Mouse (Mus musculus) mature B cell (primary cell): ENCODE results near the gene Sla2.
"Not testable (repeated sequence)": the region's sequence is repeated elsewhere in the genome, so short reads cannot be mapped to it uniquely, and the experiment has no call there.

Experiments used
- in situ Hi-C: fragments of 300-500 bp; cut with MboI; formaldehyde crosslinking; loops from 2 replicates; pipeline ENCODE4 v1.14.3; 2019

Sla2 gene

DNA sequence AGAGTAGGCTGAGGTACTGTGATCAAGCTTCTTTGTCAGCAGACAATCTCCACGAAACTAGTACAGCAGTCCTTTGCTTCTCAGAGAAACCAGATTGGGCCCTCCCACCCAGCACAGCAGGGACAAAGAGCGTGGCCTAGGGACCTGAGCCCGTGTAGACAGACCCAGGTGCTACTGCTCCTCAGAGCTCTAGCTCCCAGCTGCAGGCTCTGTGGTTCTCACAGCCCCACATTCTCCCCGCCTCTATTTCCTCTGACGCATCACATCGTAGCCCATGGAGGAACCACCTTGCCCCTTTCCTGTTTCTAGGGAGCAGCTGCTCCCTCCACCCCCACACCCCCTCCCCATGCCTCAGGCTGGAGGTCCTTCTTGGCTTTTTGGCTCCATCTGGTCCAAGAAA lies at the start of gene Sla2:
Sla2 (minus strand) TSS at position 176 of the 400 bp plus-strand sequence.
- in situ Hi-C loops: no loop called here

DNA sequence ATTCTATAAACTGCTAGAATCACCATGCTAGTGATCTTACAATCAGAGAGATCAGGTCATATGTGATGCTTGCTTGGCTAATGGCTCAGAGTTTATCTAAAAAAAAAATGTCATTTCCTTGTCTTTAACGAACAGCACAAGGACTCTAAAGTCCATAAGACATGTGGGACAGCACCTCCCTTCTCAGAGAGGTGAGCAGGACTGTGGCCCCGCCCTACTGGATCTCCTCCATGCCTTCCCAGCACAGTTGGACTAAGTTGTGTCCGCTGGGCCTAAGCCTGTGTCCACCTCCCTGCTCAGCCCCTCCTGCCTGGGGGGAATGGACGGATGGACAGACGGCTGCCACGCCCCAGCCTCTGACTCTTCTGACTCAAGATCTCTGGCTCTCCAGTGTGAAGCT lies 48.0 kb upstream of the Sla2 start:
- in situ Hi-C loops: no loop called here

DNA sequence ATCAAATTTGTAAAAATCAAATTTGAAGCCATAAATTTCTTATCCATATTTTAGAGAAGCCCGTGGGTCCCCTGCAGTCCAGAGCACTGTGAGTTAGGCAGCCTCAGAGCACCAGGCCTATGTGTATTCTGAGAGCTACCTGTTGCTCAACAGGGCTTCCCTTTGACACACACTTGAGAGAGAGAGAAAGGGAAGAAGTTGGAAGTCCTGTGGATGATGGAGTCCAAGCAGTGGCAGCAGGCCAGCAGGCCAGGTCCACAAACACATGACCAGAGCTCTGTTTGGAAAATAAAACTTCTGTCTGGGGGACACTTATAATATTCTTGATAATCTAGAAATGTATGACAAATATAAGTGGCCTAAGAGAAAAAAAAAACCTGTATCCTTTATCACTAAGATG lies 46.4 kb upstream of the Sla2 start:
- in situ Hi-C loops: no loop called here

DNA sequence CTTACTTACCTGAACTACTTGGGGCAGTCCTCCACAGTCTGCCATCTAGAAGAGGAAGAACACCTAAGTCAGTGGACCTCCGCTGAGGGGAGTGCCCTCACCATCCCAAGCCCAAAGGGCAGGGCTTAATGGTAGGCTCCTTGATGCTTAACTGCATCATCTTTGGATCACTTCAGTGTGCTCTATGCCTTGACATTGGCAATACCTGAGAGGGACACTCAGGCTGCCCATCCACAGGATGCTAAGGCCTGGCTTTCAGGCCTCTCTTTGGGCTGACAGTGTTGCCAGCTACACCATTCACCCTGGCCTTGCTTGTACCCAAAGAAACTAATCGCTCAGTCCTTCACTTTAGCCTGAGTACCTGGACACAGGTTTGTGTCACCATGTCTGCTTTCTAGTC lies 44.4 kb upstream of the Sla2 start:
- in situ Hi-C loops: no loop called here

DNA sequence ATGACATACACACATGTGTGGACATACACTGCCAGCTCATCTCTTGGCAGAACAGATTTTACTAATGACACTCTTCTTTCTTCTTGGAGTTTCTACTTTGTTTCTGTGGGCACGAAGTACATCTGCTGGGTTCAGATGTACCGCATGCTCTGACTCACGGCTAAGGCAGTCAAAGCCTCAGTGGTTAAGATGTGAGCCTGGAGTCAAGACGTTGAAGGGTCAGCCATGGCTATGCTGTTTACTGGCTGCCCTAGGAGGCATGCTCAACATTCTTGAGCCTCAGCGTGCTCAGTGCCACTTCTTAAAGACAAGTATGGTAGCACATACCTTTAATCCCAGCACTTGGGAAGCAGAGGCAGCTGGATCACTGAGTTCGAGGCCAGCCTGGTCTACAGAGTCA lies 43.6 kb upstream of the Sla2 start:
- in situ Hi-C loops: no loop called here

DNA sequence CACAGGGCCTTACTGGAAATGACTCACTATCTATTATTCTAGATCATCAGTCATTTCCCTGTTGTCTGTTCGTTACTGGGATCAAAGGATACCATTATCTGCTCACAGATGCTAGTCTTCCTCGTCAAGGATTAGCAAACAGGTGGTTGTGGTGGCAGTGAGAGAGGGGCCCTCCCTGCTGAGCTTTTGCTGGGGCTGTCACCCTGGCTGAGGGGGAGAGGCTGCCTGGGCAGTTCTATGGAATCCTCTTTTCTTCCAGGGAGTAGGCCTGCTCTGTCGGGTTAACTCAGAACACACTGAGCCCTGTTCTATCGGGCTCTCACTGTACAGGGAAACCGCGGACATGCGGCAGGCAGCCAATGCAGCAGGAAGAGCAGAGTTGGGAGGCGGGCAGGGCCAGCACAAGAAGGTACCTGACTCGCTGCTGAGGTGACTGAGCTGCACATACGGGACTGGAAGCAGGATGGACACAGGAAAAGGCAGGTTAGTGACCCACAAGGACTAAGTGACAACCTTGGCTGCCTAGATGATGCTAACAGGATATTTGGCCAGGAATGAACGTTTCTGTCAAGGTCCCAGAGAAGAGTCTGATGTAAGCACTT lies 42.6 kb upstream of the Sla2 start:
- in situ Hi-C loops: no loop called here

DNA sequence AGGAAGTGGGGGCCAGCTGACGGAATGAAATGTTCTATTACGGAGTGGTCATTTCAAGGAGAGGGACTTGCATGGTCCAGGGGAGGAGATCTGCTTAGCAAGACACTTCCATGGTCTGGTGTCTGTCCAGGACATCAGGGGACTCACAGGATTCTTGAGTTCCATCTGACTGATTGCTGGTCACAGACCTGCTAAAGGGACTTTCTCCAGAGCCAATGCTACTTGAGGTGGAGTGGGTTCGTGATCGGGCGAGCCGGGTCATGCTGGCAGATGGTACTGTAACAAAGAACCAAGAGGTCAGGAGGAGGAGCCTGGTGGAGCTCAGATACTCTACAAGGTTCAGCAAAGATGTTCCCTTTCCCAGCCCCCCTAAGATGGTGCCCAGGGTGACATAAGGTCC lies 41.6 kb upstream of the Sla2 start:
- in situ Hi-C loops: no loop called here

DNA sequence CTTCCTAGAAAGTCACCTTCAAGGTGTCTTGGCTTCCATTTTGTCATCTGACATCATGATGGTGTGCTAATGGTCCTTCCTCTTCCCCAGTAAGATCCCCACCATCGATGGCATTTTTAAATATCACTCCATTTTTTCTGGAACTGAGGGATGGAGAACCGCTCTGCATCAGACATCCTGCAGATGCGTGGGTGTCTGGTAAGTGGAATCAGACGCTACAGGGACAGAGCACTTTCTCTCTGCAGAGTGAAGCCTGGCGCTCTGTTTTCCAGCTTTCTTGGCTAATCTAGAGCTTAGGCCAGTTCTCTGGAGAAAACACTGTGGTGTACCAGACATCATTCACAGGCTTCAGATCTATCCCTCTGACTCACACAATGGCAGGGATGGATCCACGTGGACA lies 40.7 kb upstream of the Sla2 start:
- in situ Hi-C loops: no loop called here

DNA sequence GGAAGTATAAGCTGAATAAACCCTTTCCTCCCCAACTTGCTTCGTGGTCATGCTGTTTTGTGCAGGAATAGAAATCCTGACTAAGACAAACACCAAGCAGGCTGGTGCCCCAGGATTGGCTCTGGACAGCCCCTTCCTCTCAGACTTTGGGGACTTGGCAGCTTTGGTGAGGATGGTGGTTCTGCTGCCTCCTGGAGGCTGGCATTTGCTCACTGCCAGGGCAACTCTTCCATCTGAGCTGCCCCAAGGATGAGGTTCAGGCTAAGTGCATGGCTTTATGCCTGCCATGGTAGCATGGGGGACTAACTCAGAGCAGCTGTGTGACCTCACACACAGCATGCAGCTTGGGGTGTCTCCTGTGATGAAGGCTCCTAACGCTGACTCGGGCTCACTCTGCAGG lies 38.6 kb upstream of the Sla2 start:
- in situ Hi-C loops: not testable (repeated sequence)

DNA sequence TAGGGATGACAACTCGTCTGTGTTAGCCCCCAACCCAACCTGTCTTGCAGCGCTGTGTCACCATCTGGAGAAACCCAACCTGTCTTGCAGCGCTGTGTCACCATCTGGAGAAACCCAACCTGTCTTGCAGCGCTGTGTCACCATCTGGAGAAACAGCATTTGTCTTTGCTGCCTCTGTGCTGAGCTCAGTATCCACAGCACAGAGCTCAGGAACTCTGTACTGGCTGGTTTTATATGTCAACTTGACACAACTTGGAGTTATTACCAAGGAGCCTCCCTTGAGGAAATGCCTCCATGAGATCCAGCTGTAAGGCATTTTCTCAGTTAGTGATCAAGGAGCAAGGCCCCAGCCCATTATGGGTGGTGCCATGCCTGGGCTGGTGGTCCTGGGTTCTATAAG lies 38.1 kb upstream of the Sla2 start:
- in situ Hi-C loops: not testable (repeated sequence)

DNA sequence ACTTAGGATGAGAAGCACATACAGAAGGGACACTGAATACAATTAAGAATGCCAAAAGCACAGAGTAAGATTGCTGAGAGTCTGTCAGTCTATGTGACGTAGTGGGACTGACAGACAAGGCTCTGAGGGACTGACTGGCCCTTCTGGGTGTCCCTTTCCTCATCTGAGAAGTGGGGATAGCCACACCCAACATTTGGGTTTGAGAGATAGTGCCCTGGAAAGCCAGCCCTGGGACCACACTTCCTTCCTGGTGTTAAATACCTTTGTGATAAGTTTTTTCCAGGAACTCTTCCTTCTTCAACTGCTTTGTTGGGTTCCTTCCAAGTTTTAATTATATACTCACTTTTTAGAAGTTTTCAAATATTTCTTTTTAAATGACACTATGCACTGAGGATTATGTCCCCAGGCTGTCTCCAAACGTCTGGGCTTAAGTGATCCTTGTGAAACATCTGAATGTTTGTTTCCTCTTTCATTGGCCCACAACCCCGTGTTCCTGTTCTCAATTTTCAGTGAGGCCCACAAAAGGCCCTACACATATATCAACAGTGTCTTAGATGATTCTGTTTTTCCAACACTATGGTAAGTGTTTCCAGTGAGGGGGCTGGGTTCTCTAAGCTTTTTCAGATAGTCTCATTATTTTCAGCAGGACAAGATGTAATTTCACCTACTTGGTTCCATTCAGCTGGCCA lies 37.4 kb upstream of the Sla2 start:
- in situ Hi-C loops: no loop called here

DNA sequence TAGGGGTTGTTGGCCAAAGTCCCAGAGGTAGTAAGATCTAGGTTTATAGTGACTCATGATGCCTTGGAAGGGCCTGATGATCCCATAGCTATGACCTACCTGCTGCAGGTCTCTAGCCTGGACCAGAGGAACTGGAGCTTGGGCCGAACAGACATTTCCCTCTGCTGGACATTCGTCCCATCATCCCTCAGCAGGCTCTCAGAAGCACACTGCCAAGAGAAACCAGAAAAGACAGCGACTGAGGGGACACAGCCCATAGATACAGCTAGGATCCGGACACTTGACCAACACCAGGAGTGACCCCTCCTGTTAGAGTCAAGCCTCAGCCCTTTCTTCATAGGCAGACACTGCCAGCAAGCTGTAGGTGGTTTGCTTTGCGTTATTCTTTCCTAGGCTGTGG lies 36.1 kb upstream of the Sla2 start:
- in situ Hi-C loops: no loop called here

DNA sequence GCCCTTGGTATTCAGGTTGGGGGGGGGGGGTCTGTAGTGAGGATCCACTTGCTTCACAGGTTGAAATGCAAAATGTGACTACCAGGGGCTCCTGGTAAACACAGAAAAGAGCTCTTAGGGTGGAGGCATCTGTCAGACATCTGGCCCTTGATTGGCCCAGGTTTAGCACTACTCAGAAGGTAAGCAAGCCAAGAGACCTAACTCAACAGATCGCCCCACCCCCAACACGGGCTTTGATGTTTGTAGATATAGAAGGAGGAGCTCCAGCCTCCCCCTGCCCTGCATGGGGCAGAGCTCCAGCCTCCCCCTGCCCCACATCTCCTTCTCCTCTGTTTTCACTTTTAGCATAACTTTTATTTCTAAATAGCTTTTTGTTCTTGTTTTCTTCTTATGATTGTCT lies 32.8 kb upstream of the Sla2 start:
- in situ Hi-C loops: no loop called here

DNA sequence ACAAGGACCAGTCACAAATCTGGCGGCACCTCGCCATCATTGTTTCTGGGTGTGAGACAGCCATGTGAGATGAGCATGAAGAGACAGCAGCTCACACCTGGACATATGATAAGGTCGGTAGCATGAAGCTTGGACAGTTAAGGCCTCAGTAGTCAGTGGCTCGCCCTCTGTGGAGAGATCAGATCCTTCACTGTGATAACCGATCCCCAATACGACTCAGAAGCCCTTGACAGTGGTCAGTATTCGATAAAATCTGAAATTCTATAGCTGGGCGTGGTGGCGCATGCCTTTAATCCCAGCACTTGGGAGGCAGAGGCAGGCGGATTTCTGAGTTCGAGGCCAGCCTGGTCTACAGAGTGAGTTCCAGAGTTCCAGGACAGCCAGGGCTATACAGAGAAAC lies 32.2 kb upstream of the Sla2 start:
- in situ Hi-C loops: not testable (repeated sequence)

DNA sequence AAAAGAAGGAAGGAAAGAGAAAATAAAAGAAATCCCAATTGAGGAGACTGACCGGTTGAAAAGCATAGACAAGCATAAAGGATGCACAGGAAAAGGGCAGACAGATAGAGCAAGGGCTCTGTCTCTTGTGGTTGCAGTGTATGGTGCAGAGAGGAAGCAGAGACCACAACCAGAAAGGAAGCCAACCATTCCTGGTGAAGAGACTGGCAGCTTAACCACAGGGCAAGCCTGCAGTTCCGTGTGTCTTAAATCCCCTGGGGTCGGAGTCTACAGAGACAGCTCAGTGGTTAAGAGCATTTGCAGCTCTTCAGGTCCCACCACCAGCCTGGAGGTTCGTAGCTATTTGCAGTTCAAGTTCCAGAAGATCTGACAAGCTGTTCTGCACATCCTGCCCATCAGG lies 31.6 kb upstream of the Sla2 start:
- in situ Hi-C loops: no loop called here

DNA sequence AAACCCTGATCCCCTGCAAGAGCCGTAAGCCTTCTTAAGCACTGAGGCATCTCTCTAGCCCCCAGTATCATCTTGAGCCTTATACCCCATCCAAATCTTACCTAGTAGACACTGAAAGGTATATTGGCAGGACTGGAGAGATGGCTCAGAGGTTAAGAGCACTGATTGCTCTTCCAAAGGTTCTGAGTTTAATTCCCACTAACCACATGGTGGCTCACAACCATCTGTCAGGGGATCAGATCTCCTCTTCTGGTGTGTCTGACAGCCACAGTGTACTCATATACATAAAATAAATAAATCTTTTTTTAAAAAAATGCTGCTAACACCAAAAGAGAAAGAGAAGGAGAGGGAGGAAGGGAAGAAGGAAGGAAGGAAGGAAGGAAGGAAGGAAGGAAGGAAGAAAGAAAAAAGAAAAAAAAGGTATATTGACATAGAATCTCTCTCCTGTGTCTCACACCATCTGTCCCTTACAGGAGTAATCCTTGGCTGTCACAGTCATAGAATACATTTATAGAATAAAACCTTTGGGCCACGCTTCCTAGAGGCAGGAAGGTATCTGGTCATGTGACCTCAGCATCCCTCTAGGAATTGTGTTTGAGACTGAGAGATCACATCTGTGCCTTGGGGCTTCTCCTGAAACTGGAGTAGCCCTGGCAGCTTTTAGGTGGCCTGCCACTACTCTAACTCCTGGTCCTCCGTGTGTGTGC lies 29.6 kb upstream of the Sla2 start:
- in situ Hi-C loops: no loop called here

DNA sequence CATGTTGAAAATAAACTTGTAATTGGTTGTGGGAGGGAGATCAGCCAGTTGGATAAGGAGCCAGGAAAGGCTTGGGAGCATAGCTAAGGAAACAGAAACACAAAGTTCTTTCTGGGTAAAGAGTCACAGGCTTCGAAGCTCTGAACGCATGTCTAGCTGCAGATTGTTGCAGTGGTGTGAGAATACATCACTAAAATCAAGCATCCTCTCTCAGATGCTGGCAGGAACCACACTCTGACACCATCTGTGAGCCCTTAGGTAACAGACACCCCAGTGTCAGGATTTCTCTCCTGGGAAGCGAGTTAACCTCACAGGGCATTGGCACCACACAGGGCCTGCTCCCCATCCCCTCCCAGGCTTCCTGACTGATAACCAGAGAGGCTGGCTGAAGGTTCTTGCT lies 28.6 kb upstream of the Sla2 start:
- in situ Hi-C loops: no loop called here

DNA sequence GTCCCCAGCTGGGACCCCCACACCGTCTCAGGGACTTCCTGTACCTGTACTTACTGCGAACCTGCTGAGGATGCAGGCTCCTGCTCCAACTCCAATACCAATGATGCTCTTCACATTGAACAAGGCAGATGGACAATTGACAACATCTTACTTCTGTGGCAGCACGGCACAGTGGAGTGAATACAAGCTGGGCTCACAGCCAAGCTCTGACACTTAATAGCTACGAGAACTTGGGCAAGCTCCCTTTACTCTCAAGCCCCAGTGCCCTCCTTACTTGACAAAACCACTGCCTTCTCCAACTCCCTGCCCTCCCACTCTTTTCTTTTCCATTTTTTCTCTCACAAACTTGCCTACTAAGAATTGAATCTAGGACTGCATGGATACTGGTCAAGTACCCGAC lies 26.2 kb upstream of the Sla2 start:
- in situ Hi-C loops: no loop called here

DNA sequence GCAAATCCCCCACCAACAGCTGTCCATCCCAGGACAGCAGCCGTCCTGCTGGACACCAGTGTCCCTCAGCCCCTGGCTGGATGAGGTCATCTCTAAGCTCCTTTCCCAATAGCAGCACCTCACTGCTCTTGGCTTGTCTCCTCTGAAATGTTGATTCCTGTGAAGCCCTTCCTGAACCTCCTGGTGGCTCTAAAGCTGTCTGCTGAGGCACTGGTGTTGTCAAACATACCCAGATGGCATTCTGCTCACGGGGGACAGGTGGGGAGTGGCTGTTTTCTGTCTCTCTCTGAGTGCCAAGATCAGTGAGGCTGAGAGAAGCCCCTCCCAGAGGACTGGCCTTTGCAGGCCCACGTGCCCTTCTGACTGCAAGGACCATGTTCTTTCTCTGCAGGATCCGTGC lies 18.9 kb upstream of the Sla2 start:
- in situ Hi-C loops: not testable (repeated sequence)

DNA sequence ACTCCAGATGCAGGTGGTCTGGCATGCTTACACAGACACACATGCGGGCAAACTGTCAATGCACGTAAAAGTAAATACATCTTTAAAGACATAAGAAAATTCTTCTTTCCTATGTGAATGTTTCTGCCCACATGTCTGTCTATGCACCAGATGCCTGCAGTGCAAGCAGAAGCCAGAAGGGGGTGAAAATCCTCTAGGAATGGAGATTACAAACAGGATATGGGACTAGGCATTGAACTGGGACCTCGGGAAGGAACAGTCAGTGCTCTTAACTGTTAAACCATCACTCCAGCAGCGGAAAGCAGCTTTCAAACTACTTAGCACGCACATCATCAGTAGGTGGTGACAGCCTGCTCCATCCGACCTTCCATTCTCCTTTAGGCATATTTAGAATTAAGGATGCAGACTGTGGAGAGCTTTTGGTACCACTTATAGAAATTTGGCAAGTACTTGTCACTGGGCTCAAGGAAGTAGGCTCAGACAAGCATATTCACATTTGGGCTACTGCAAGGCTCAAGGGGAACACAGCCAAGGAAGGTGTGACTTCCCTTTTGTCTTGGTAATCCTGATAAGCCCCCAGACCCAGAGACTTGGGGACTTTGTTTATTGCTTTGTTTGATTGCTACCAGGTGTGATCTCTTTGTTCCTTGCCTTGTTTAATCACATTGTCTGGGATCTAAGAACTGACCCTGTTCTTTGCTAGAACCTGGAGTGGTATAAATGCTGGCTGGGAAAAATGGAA lies 18.2 kb upstream of the Sla2 start:
- in situ Hi-C loops: no loop called here

DNA sequence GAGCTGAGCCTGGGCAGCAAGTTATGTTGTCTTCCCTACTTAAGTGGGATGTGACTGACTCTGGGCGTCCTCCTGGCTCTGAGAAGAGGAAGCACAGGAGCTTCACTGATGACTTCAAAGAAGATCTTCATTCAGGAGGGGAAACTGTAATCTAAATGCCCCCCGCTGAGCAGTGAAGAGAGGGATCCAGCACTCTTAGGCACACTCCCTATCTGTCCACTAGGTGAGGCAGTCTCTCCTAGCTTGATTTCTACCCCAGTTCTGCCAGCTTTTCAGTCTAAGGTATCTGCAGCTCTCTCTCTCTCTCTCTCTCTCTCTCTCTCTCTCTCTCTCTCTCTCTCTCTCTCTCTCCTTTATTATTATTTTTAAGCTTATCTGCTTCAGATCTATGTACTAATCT lies 16.4 kb upstream of the Sla2 start:
- in situ Hi-C loops: no loop called here

DNA sequence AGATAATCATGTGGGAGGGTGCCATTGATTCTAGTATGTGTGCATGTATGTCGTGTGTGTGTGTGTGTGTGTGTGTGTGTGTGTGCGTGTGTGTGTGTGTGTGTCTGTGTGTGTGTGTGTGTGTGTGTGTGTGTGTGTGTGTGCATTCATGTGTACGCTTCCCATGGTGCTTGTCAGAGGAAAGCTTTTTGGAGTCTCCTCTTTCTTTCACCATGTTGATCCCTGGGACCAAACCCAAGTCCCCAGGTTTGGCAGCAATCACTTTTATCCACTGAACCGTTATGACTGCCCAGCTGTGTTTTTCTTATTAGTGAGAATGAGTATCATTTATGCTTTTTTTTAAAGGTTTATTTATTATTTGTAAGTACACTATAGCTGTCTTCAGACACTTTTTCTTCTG lies 15.4 kb upstream of the Sla2 start:
- in situ Hi-C loops: not testable (repeated sequence)

DNA sequence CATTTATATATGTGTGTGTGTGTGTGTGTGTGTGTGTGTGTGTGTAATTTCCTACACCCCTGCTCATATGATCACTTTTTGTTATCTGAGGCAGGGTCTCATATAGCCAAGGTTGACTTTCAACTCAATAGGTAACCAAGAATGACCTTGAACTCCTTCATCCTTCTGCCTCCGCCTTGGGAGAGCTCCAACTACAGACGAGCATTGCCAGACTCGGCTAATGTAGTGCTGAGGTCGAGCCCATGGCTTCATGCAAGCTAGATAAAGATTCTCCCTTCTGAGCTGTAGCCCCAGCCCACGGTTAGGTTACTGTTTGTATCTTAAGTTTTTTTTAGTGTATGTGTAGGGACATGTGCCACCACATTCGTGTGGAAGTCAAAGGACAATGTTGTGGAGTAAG lies 14.9 kb upstream of the Sla2 start:
- in situ Hi-C loops: no loop called here
